Mouse (Mus musculus) liver, embryonic 15.5 days (tissue): Measurements from ENCODE around the gene Palm2. TPM values are rescaled to one million over a fixed set of nuclear protein-coding genes. Genes with fewer than 3 reads are reported as not detected.

Experiments
- ATAC-seq: fragments of 200-750 bp; cut with Nextera tagmentation; 2 replicates; pipeline ENCODE4 v1.8.0; 2017; ENCODE audit warnings: moderate number of reproducible peaks, mild to moderate bottlenecking, moderate library complexity; ENCODE audit not compliant: insufficient read depth
- H3K27ac ChIP-seq: fragments of 300-500 bp; sonication (generic); replicated peaks from 2 replicates; pipeline ENCODE4 v1.5.1; 2015; ENCODE audit warnings: mild to moderate bottlenecking, inconsistent platforms
- H3K27me3 ChIP-seq: fragments of 300-500 bp; sonication (generic); 2 replicates; pipeline ENCODE4 v1.6.1; 2015; ENCODE audit warnings: mild to moderate bottlenecking, inconsistent platforms
- H3K36me3 ChIP-seq: fragments of 300-500 bp; sonication (generic); replicated peaks from 2 replicates; pipeline ENCODE4 v1.6.1; 2015; ENCODE audit warnings: moderate library complexity, mild to moderate bottlenecking, inconsistent platforms
- H3K4me1 ChIP-seq: fragments of 300-500 bp; sonication (generic); replicated peaks from 2 replicates; pipeline ENCODE4 v1.6.1; 2015; ENCODE audit warnings: inconsistent platforms
- H3K4me2 ChIP-seq: fragments of 300-500 bp; sonication (generic); 2 replicates; pipeline ENCODE4 v1.6.1; 2015; ENCODE audit warnings: moderate library complexity, mild to moderate bottlenecking, inconsistent platforms
- H3K4me3 ChIP-seq: fragments of 300-500 bp; sonication (generic); replicated peaks from 2 replicates; pipeline ENCODE4 v1.5.1; 2015; ENCODE audit warnings: mild to moderate bottlenecking, inconsistent platforms
- H3K9ac ChIP-seq: fragments of 300-500 bp; sonication (generic); 2 replicates; pipeline ENCODE4 v1.6.1; 2015; ENCODE audit warnings: moderate library complexity, mild to moderate bottlenecking, inconsistent platforms
- H3K9me3 ChIP-seq: fragments of 300-500 bp; sonication (generic); replicated peaks from 2 replicates; pipeline ENCODE4 v1.6.1; 2016; ENCODE audit warnings: inconsistent platforms
- WGBS: fragments of 180-500 bp; shearing (Covaris S2); methylation state at CpG from one replicate; pipeline ENCODE4 v1.1.7; 2015; ENCODE audit warnings: mixed read lengths; ENCODE audit not compliant: insufficient replicate concordance; 5-methylcytosine and 5-hydroxymethylcytosine counted together
- polyA plus RNA-seq: library from polyadenylated mRNA; unstranded; fragments of >200 nt; fragmentation: Nextera tagmentation; extraction: Ambion mirVana; gene quantifications from 2 replicates; pipeline ENCODE4 v1.2.1, GENCODE M21; 2015

The Palm2 gene
- polyA plus RNA-seq, 1 experiment from 2014 or later = 0.16 TPM

GRCm38 (mm10) chr4:57513241-57513933 lies 79.3 kb downstream of the Palm2 start:
- Histone ChIP-seq H3K27me3 (no peaks in the 10 kb centered on the region), H3K27ac (no peak overlapping the region), H3K4me2 (no peak overlapping the region), H3K9me3 (no peaks in the 10 kb centered on the region), H3K4me3 (no peak overlapping the region), H3K36me3 (no peaks in the 10 kb centered on the region), H3K4me1 (peaks cover 3% of the 10 kb centered on the region; the same call in 1 of the 2 replicates), H3K9ac (no peak overlapping the region)
- 52% methylated on average over 8 of the region's 8 CpGs for WGBS
- ATAC-seq = no peak

DNA sequence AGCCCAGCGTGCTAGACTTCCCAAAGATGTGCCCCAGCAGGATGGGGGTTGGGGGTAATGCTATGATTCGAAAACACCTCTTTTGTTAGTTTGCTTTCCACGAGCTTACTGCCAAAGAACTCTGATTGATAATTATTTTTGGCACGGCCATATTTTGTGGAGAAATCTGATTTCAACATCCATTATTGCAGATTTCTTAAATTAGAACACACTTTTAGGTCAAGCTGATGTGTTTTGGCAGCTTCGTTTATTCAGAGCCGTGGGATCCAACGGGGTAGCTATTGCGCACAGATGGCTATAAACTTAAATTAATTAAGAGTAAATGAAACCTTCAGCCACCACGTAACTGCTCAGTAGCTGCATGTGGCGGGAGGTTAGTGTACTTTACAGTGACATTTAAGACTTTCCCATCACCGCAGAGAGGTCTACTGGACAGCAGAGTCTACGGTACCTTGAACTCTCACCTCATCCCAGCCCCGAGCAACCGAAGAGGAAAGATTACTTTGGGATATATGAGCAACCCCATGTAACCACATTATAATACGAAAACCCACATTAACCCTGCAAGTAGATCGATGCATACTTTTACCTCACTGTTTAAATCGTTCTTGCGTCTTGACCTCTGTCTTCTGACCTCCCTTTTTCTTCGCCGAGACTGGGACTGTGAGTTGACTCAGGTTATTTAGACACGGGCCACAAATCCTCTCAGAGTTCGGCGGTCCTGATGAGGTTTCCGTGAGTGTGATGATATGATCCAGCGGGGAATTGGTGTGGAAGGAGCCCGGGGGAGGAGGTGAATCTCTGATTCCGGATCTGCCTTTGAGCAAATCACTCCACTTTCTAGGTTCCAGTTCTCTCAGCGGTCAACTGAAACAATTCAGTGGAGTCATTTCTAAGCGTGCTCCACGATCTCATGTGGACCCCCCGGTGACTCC lies 80.2 kb downstream of the Palm2 start:
- no peak overlapping the region for H3K4me2 ChIP-seq
- no peaks in the 10 kb centered on the region for H3K36me3 ChIP-seq
- peaks cover 3% of the 10 kb centered on the region; the same call in 1 of the 2 replicates for H3K4me1 ChIP-seq
- H3K27ac ChIP-seq = no peak overlapping the region
- H3K9me3 ChIP-seq = no peaks in the 10 kb centered on the region
- H3K9ac ChIP-seq = no peak overlapping the region
- ATAC-seq = no peak
- WGBS = 71% methylated on average over 31 of the region's 31 CpGs
- H3K4me3 ChIP-seq = no peak overlapping the region
- H3K27me3 ChIP-seq = no peaks in the 10 kb centered on the region

DNA sequence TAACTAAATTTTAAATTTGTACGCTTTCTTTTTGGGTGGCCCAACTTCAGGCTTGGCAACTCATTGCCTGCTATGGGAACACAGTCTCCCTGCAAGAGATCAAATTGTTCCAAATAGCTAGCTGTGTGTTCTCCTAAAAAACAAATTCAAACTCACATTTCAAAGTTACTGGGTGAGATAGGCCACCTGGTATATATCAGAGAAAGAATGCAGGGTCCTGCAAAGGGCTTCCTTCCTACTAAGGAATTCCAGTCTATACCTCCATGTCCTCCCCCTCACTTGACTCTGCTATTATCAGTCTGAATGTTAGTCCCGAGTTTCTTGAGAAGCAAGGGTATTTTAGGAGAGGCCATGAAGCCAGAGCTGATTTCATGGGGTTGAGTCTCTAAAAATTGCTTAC lies 81.3 kb downstream of the Palm2 start:
- no peak for ATAC-seq
- H3K27me3 ChIP-seq = no peaks in the 10 kb centered on the region
- WGBS = 48% methylated on average over 2 of the region's 2 CpGs
- H3K9ac ChIP-seq = no peak overlapping the region
- no peak overlapping the region for H3K4me3 ChIP-seq
- H3K36me3 ChIP-seq = no peaks in the 10 kb centered on the region
- H3K9me3 ChIP-seq = no peaks in the 10 kb centered on the region
- peaks cover 3% of the 10 kb centered on the region; the same call in 1 of the 2 replicates for H3K4me1 ChIP-seq
- H3K4me2 ChIP-seq = no peak overlapping the region
- H3K27ac ChIP-seq = no peak overlapping the region

DNA sequence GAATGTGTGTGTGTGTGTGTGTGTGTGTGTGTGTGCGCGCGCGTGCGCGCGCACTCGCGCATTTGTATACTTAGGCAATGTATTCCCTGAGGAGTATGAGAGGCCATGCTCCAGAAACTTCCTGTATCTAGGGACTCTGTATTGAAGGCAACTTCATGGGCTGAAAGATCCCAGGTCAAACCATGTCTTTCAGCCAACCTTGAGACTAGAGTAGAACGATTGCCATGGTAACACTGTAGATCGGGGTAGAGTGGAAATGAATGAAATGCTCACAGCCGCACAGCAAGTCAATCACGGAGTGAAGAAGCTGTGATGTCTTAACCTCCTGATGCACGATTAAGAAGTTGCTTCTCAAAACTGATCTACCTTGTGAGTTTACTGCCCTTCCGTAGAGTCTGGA lies 89.4 kb downstream of the Palm2 start:
- Histone ChIP-seq H3K27me3 (no peaks in the 10 kb centered on the region), H3K9me3 (no peaks in the 10 kb centered on the region), H3K9ac (no peak overlapping the region), H3K4me3 (no peak overlapping the region), H3K27ac (no peak overlapping the region), H3K4me2 (no peak overlapping the region), H3K4me1 (no peaks in the 10 kb centered on the region), H3K36me3 (no peaks in the 10 kb centered on the region)
- no peak for ATAC-seq
- WGBS = 89% methylated on average over 15 of the region's 15 CpGs

DNA sequence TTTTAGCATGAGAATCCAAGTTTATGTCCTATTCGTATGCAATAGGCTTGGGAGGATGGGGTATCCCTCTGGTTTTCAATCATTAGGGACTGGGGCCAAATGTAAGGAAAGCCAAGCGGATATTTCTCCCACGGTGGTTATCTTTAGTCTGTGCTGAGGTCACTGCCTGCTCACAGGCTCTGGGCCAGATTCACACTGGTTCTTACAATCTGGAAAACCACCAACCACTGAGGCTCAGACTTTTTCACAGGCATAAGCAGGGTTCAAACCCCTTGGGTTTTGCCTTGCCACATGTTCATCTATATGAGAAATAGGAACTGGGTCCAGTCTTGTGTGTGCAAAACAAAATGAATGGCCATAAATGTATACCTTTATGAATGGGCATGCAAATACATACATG lies 90.4 kb downstream of the Palm2 start:
- H3K27ac ChIP-seq = no peak overlapping the region
- H3K27me3 ChIP-seq = no peaks in the 10 kb centered on the region
- H3K9ac ChIP-seq = no peak overlapping the region
- H3K4me1 ChIP-seq = no peaks in the 10 kb centered on the region
- ATAC-seq = no peak
- no peaks in the 10 kb centered on the region for H3K36me3 ChIP-seq
- no peak overlapping the region for H3K4me3 ChIP-seq
- WGBS = 55% methylated on average over 3 of the region's 3 CpGs
- H3K9me3 ChIP-seq = no peaks in the 10 kb centered on the region
- H3K4me2 ChIP-seq = no peak overlapping the region

DNA sequence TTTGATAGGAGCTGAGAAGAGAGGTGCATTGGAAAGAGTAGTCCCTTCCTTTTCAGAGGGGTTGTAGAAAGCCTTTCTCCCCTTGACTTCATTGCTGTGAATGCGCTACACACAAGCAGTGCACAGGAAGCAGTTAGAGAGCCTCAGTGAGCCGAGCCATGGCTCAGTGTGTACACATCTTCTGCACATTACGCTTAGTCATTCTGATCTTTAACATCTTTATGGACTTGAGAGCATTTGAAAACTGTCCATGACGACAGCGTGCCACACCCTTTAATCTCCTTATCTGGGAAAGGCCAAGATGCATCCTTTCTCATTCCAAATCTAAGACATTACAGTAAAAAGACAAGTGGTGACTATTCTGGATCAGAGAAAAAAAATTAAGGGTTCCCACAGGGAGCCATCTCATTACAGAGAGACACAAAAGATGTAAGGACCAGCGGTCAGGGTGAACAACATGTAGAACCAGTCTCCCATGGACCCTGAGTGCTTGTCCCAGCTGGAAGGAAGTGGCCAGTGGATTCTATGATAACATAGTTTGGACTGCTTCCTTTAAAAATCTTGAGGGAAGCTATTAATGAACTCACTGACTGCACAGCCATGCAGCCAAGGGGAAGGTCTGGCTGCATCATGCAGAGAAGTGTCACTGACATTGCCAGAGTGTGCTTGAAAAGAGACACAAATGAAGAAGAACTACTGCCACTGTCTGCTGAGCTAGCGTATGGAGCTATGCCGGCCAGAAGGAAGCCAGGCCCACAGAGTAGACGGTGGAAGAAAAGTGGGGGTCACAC lies 91.4 kb downstream of the Palm2 start:
- H3K9me3 ChIP-seq = no peaks in the 10 kb centered on the region
- no peak for ATAC-seq
- no peak overlapping the region for H3K4me3 ChIP-seq
- WGBS = 48% methylated on average over 9 of the region's 9 CpGs
- H3K27ac ChIP-seq = no peak overlapping the region
- H3K4me1 ChIP-seq = no peaks in the 10 kb centered on the region
- H3K27me3 ChIP-seq = no peaks in the 10 kb centered on the region
- no peak overlapping the region for H3K9ac ChIP-seq
- H3K4me2 ChIP-seq = no peak overlapping the region
- H3K36me3 ChIP-seq = no peaks in the 10 kb centered on the region

GRCm38 (mm10) chr4:57528296-57528695 lies 94.2 kb downstream of the Palm2 start:
- Histone ChIP-seq H3K36me3 (no peaks in the 10 kb centered on the region), H3K27ac (no peak overlapping the region), H3K4me1 (no peaks in the 10 kb centered on the region), H3K9me3 (no peaks in the 10 kb centered on the region), H3K27me3 (no peaks in the 10 kb centered on the region), H3K9ac (no peak overlapping the region), H3K4me2 (no peak overlapping the region), H3K4me3 (no peak overlapping the region)
- no peak for ATAC-seq

DNA sequence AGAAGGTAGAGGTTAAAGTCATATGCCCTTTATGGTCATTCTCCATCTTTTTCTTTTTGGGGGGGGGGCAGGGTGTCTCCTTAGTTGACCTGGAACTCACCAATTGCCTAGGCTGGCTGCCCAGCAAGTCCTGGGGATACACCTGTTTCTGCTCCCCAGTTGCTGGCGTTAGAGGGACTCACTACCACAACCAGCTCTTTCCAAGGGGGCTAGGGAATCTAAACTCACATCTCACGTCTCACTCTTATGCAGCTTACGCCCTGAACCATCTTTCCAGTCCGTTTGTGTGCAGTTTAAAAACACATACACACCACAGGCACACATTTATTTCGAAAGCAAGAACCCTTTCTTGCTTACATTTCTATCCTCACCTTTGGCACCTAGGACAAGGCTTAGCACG lies 99.6 kb downstream of the Palm2 start:
- Histone ChIP-seq H3K27ac (no peak overlapping the region), H3K4me3 (no peak overlapping the region), H3K9ac (no peak overlapping the region), H3K4me1 (no peaks in the 10 kb centered on the region), H3K27me3 (no peaks in the 10 kb centered on the region), H3K36me3 (no peaks in the 10 kb centered on the region), H3K9me3 (no peaks in the 10 kb centered on the region), H3K4me2 (no peak overlapping the region)
- 54% methylated on average over 6 of the region's 6 CpGs for WGBS
- no peak for ATAC-seq

- H3K27ac ChIP-seq = no peak overlapping the region
Measured at GRCm38 (mm10) chr4:57534232-57534631, 100.2 kb downstream of the Palm2 start.

GRCm38 (mm10) chr4:57535087-57535486 lies 101.0 kb downstream of the Palm2 start:
- Histone ChIP-seq H3K4me3 (no peak overlapping the region), H3K27ac (no peak overlapping the region), H3K27me3 (no peaks in the 10 kb centered on the region), H3K36me3 (no peaks in the 10 kb centered on the region), H3K9ac (no peak overlapping the region), H3K9me3 (no peaks in the 10 kb centered on the region), H3K4me2 (no peak overlapping the region), H3K4me1 (no peaks in the 10 kb centered on the region)
- no peak for ATAC-seq
- WGBS = 74% methylated on average over 4 of the region's 4 CpGs

More at GRCm38 (mm10) chr4:57534232-57534631, 100.2 kb downstream of the Palm2 start:
- no peak overlapping the region for H3K4me2 ChIP-seq
- no peak for ATAC-seq
- no peaks in the 10 kb centered on the region for H3K4me1 ChIP-seq
- H3K36me3 ChIP-seq = no peaks in the 10 kb centered on the region
- whole genome bisulfite sequencing = 50% methylated on average over 6 of the region's 6 CpGs
- H3K4me3 ChIP-seq = no peak overlapping the region
- H3K9me3 ChIP-seq = no peaks in the 10 kb centered on the region
- H3K9ac ChIP-seq = no peak overlapping the region
- no peaks in the 10 kb centered on the region for H3K27me3 ChIP-seq
